Mouse (Mus musculus) gastrocnemius, adult 18-20 months (tissue): Measurements from ENCODE around the gene Rnf115. TPM values are rescaled to one million over a fixed set of nuclear protein-coding genes. Genes with fewer than 3 reads are reported as not detected.

Experiments
- DNase-seq: peaks from one replicate; pipeline ENCODE4 v3.0.0; 2021; ENCODE audit warnings: low spot score
- total RNA-seq, 2 experiments: library from RNA; stranded (reverse); gene quantifications; 2 replicates each; pipeline ENCODE4 v1.2.3; 2021

The Rnf115 gene
- total RNA-seq, 2 experiments from 2014 or later: 55.7 to 103 TPM

- no peak for DNase-seq
Observed at GRCm38 (mm10) chr3:96832930-96833329, 105.5 kb downstream of the Rnf115 start.

DNA sequence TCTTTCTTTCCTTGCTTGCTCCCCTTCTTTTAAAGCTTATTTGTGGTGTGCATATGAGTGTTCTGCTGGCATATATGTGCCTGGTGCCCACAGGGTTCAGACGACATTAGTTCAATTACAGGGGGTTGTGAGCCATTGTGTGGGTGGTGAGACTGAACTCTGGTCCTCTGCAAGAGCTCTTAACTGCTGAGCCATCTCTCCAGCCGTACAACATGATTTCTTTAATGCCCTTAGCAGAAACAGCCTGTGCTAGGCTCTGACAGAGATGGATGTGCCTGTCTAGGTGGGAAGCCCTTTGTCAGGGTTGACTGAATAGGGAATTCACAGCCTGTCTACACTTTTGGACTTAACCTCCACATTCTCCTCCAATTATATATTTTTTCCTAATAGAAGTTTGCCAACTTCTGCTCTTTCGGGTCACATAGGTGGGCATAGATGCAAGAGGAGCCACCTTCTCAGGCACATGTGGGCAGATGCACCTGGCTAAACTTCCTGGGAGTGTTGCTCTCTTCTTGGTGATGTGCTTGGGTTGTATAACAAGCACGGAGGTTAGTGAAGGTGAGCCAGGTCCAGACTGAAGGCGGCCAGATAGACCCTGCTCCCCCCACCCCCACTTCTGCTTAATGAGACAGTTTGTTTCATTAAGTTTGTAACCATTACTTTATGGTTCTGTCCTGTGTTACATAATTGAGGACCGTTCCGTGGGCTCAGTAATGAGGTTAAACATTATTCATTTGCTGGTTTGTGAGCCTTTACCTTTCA is 107.3 kb downstream of the Rnf115 start:
- no peak for DNase-seq

GRCm38 (mm10) chr3:96836414-96836813 is 109.0 kb downstream of the Rnf115 start:
- no peak for DNase-seq

GRCm38 (mm10) chr3:96838996-96839645 is 111.7 kb downstream of the Rnf115 start:
- no peak for DNase-seq

Other genes starting within 250 kb of the Rnf115 start
- gene Hfe2, start 202.5 kb upstream of the Rnf115 start, total RNA-seq: 100 to 1,000 TPM; 622 to 636 TPM
- gene Txnip, start 169.7 kb upstream of the Rnf115 start, total RNA-seq: 100 to 1,000 TPM; 344 to 646 TPM
- 1 to 10 TPM; 1.2 to 2.0 TPM for gene Gm16253, start 150.7 kb upstream of the Rnf115 start, total RNA-seq
- 10 to 100 TPM; 44.0 to 56.1 TPM for gene Polr3gl, start 133.5 kb upstream of the Rnf115 start, total RNA-seq
- 1 to 10 TPM; 1.0 to 1.7 TPM for gene Ankrd34a, start 131.0 kb upstream of the Rnf115 start, total RNA-seq
- 1 to 10 TPM; 4.2 to 7.6 TPM for gene Lix1l, start 126.5 kb upstream of the Rnf115 start, total RNA-seq
- gene Rbm8a, start 97.7 kb upstream of the Rnf115 start, total RNA-seq: 10 to 100 TPM; 24.4 to 33.3 TPM
- gene Pex11b, start 92.3 kb upstream of the Rnf115 start, total RNA-seq: 10 to 100 TPM; 27.9 to 28.6 TPM
- gene Gm42957, start 92.2 kb upstream of the Rnf115 start, total RNA-seq: under 1 TPM in 1 of 2 experiments, not detected in 1; 0.07 TPM
- gene Itga10, start 82.1 kb upstream of the Rnf115 start, total RNA-seq: under 1 TPM; 0.34 to 0.74 TPM
- under 1 TPM; 0.18 to 0.31 TPM for gene Ankrd35, start 57.5 kb upstream of the Rnf115 start, total RNA-seq
- 1 to 10 TPM; 6.1 to 7.5 TPM for gene Pias3, start 31.3 kb upstream of the Rnf115 start, total RNA-seq
- under 1 TPM; 0.50 to 0.76 TPM for gene Nudt17, start 19.1 kb upstream of the Rnf115 start, total RNA-seq
- 10 to 100 TPM; 21.0 to 22.4 TPM for gene Polr3c, start within 50 bp of the Rnf115 start, total RNA-seq
- under 1 TPM in 1 of 2 experiments, not detected in 1; 0.18 TPM for gene Pdzk1, start 101.6 kb downstream of the Rnf115 start, total RNA-seq
- not detected for gene Cd160, start 101.7 kb downstream of the Rnf115 start, total RNA-seq
- gene Gja5, start 177.0 kb downstream of the Rnf115 start, total RNA-seq: 1 to 10 TPM; 1.7 to 2.8 TPM
- 10 to 100 TPM; 17.6 to 18.2 TPM for gene Gpr89, start 177.7 kb downstream of the Rnf115 start, total RNA-seq
- gene Gja8, start 198.4 kb downstream of the Rnf115 start, total RNA-seq: not detected